Mouse (Mus musculus): Measurements from ENCODE around the gene St5.

DNA sequence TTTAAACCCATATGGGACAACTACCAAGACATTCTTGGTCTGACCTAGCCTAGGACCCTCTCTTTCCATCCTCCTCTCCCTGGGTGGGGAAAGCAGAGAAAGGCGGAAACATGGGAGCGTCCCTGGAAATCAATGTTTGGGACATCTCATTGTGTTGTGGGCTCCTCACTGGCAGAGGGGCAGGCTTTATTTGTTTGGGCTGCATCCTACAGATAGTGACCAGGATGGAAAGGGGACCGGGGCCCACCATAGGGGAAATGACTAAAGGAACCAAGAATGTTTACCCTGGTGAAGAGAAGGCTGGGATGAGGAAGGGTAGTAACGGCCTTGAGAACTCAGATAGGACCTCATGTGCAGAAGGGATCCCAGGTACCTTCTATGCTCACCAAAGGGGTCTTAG is 122.9 kb downstream of the St5 start:
- no peak for TF ChIP-seq CTCF (IDR thresholded peaks at IDR 0.05 in 2 of 3, conservative IDR thresholded peaks at IDR 0.05 in 1 of 3; ENCODE audit: control insufficient read depth in 1 of 3, insufficient read depth in 1 of 3, low read depth in 2 of 3, low read length in 3 of 3, poor library complexity in 1 of 3, severe bottlenecking in 1 of 3)
- TF ChIP-seq MEF2A (IDR thresholded peaks at IDR 0.05; ENCODE audit: extremely low read depth, insufficient replicate concordance, low read depth, low read length, poor library complexity, severe bottlenecking): no peak
- no peak for TF ChIP-seq E2F4 (IDR thresholded peaks at IDR 0.05; ENCODE audit: borderline replicate concordance, low read depth, low read length)
- no peak for TF ChIP-seq POLR2A (IDR thresholded peaks at IDR 0.05; ENCODE audit: control insufficient read depth in 1 of 2, insufficient read depth in 1 of 2, low read depth in 1 of 2, low read length in 2 of 2, poor library complexity in 1 of 2)
- TF ChIP-seq MAX (IDR thresholded peaks at IDR 0.05; ENCODE audit: low read length): no peak
- no peak for TF ChIP-seq CHD1 (IDR thresholded peaks at IDR 0.05; ENCODE audit: low read depth, low read length)
- TF ChIP-seq ETS1 (IDR thresholded peaks at IDR 0.05; ENCODE audit: low read depth, low read length): no peak
- TF ChIP-seq HCFC1 (IDR thresholded peaks at IDR 0.05; ENCODE audit: low read depth, low read length): no peak
- TF ChIP-seq ZNF384 (IDR thresholded peaks at IDR 0.05; ENCODE audit: low read depth, low read length): no peak
- TF ChIP-seq SIN3A (IDR thresholded peaks at IDR 0.05; ENCODE audit: low read length): no peak
- no peak for TF ChIP-seq POLR2AphosphoS5 (IDR thresholded peaks at IDR 0.05; ENCODE audit: borderline replicate concordance, low read depth, low read length)
- TF ChIP-seq NRF1 (IDR thresholded peaks at IDR 0.05; ENCODE audit: insufficient read depth, low read depth, low read length, poor library complexity, severe bottlenecking): no peak
- TF ChIP-seq USF1 (IDR thresholded peaks at IDR 0.05; ENCODE audit: low read depth, low read length): no peak
